Mouse (Mus musculus) heart, adult 11 months (tissue): Measurements from ENCODE around the gene Zfp281.

ENCODE experiments used
- DNase-seq: peaks from one replicate; pipeline ENCODE4 v3.0.0; 2022

Zfp281 gene

DNA sequence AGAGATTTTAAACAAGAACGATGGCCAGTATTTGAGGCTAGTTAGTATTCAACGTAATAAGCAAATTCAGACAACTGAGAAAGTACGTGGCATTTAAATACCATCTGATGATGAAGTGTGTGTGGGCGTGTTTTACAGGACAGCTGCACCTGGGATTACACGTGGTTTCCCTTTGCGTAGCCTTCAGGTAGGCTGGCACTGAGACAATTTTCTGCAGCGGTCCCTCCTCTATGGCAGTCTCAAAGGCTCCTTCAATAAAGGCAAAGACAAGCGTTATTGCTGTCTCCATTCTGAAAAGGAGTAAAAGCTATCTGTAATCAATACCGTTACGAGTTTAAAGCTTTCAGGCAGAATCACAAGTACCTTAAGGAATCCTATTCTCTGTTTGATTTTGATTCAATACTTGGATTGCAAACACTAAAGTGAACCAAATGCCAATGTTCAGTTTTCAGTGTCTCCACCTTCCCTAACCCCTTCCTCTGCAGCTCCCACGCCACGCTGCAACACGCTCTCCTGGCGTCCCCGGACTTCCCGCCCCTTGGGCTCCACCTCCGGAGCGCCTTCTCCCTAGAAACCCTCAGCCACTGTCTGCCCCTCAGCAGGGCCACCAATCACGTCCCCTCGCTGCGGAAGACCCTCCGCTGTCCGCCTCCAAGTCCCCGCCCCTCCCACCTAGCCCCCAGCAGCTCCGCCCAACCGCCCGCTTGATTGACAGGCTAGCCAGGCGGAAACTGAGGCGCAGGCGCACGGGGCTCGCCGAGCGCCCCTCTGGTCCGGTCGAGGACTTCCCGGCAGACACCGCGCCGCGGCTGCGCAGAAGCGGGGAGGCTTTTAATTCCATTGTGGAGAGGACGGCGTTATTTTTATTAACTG lies at the start of gene Zfp281:
TSS of gene Zfp281 (plus strand) at position 756 of the 873 bp plus-strand sequence.
- peak; percentile 100 for DNase-seq

- DNase-seq, result no peak
Measured at GRCm38 (mm10) chr1:136577890-136578663, 46.6 kb upstream of the Zfp281 start.

DNA sequence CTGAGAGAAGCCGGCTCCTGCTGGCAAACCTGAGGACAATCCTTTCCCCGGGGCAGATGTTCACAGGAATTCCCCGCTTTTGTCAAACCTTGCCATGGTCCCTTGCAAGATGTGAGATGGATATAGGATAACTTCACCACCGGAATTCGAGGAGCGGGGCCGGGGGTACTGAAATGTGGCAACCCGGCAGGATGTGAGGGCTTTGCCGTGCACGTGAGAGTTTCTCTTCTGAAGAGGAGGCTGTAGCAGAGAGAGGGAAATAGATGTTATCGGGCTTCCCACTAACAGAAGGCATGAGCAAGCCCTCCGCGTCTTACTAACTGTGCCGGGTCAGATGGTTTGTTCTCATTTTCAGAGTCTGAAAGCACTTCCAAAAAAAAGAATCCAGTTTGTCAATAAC lies 45.3 kb upstream of the Zfp281 start:
- DNase-seq, result no peak

DNA sequence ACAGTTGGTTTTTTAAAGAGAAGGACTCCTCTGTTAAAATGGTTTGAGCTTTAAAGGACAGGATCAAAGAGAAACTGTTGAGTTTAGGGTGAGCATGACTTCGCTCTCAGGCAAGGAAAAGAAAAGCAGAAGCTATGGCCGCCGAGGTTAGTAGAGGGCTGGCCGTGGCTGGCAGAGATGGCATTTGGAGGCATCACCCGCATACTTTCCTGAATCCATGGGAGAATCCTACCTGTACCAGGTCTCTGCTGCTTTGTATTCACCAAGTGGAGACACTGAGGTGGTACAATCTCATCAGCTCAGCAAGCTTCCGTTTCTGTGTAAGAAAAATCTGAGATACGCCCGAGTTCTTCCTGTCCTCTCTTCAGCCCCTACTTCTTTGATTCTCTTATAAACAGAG lies 44.4 kb upstream of the Zfp281 start:
- no peak for DNase-seq

- no peak for DNase-seq
Measured at GRCm38 (mm10) chr1:136581841-136582240, 42.9 kb upstream of the Zfp281 start.

DNA sequence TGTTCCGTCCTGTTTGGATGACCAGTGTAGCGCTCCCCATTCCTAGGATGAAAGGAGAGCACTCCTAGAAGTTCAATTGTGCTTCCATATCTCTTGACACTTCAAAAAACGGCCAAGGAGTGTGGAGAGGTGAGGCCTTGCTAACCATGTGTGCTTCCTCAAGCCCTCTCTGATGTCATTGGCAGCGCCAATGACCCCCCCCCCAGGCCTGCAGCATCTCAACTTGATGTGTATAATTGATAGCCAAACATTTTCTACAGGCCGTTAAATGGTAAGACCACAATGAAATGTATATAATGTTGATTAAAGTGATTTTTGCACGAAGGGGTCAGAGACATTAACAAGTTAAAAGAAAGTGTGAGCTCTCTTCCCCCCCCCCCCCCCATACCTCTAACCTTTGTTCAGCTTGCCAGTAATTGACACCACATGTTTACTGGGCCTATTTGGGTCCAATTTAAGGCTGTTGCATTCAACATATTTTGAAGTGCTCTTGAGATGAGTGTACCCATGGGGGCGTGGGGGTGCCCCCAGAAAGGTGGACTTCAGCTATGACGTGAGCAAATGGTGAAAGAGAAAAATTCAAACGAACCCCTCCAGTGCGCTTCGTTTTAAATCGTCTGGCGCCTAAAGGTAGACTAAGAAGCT lies 36.8 kb upstream of the Zfp281 start:
- no peak for DNase-seq

GRCm38 (mm10) chr1:136588908-136589307 lies 35.8 kb upstream of the Zfp281 start:
- DNase-seq, result no peak

DNA sequence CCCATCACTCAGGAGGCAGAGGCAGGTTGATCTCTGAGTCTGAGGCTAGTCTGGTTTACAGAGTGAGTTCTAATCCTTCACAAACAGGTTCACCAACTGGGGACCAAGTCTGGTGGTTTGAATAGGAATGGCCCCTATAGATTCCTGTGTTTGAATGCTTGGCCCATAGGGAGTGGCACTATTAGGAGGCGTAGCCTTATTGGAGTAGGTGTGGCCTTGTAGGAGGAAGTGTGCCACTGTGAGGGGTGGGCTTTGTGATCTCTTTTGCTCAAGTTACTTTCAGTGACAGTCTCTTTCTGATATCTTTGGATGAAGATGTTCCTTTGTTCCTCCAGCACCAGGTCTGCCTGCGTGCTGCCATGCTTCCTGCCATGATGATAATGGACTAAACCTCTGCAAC lies 32.0 kb upstream of the Zfp281 start:
- DNase-seq, result no peak

DNA sequence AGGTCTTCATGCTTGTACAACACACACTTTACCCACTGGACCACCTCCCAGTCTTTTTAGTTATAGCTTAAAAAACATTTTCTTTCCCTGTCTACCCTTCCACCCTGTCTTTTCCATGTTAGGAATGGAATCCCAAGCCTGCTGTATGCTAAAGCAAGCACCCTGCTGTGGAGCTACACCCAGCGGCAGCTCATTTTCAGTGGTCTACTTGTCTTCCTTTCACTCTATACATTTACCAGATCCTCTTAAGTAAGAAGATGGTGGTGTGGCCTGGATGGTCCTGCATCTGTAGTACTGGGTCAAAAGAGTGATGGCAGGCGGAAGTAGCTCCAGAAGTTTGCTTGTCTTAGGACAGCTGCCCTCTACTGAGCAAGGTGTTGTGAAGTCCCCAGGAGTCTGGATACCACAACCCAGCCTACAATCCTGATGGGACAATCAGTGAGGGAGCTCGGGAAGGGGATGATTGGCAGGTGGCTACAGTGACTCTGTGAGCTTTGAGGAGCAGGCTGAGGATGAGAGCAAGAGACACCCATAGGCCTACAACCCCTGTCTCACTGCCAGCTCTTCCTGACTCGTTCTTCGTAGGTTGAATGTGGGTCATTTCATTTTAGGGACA lies 30.4 kb upstream of the Zfp281 start:
- DNase-seq, result no peak

DNA sequence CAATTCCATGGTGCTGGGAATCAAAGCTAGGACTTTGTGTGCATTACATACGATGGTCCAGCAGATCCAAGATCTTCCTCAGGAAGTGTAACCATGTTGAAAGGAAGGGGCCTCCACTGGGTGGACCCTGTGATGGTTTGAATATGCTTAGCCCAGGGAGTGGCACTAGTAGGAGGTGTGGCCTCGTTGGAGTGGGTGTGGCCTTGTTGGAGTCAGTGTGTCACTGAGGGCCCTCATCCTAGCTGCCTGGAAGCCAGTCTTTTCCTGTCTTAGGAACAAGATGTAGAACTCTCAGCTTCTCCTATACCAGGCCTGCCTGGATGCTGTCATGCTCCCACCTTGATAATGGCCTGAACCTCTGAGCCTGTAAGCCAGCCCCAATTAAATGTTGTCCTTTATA lies 27.9 kb upstream of the Zfp281 start:
- no peak for DNase-seq

DNA sequence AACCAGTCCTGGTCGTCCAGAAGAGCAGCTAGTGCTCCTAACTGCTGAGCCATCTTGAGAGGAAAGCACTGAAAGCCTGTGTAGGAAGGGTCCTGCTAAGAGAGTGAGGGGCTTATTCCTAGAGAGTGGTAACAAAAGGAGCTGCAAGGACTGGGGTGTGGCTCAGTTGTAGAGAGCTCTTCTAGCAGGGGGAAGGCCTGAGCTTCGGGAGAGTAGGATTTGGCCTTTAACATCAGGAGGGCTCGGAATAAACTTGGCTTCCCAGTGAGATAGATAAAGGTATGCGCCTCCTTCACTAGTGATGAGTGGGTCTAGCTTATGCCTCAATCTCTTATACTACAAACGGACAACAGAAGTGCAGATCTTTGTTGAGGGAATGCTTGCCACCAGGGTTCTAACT lies 26.4 kb upstream of the Zfp281 start:
- DNase-seq, result no peak

DNA sequence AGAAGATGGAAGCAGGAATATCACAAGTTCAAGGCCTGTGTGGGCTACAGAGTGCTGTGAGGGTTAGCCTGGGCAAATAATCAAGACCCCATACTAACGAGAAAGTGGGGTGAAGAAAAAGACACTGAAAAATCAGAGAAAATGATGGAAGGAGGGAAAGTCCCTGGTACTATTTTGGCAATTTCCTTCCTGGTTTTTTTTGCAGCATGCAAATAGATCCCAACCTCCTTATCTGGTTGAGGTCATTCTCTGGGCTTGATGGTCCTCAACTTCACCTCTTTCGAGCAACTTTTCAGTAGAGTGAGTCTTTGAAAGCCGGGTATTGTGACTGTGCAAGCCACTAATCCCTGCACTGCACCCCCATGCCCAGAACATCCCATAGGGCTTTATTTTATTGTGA lies 24.6 kb upstream of the Zfp281 start:
- DNase-seq, result no peak

- no peak for DNase-seq
Measured at GRCm38 (mm10) chr1:136600647-136601345, 23.9 kb upstream of the Zfp281 start.

- no peak for DNase-seq
Measured at GRCm38 (mm10) chr1:136601346-136601888, 23.3 kb upstream of the Zfp281 start.

GRCm38 (mm10) chr1:136602303-136602702 lies 22.4 kb upstream of the Zfp281 start:
- DNase-seq, result no peak

GRCm38 (mm10) chr1:136604190-136604589 lies 20.5 kb upstream of the Zfp281 start:
- DNase-seq, result peak; percentile 68

- DNase-seq, result peak; percentile 23
Measured at GRCm38 (mm10) chr1:136605790-136606189, 18.9 kb upstream of the Zfp281 start.

GRCm38 (mm10) chr1:136606278-136606677 lies 18.4 kb upstream of the Zfp281 start:
- DNase-seq, result peak; percentile 51

GRCm38 (mm10) chr1:136608339-136609261 lies 16.1 kb upstream of the Zfp281 start:
- DNase-seq, result peak; percentile 90

GRCm38 (mm10) chr1:136611803-136612202 lies 12.9 kb upstream of the Zfp281 start:
- DNase-seq, result peak; percentile 74

DNA sequence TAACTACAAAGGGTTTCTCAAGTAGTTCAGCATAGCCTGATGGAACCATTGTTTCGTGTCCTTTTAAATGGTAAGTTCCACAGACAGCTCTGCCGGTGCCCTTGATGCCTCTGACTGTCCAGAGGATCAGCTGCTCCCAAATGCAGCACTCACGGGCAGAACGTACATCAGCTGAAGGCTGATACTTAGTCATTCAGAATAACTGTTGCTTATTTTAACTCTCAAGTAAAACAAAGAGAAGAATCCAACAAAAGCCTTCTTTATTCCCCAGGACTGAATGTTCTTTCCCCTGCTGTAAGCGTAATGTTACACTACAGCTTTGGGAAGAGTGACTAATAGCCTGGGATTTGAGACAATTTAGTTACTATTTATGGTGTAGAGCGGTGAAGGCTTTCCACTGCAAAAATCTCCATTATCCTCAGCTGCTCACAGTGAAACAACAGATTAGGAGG lies 11.4 kb upstream of the Zfp281 start:
- peak; percentile 68 for DNase-seq
